Mouse (Mus musculus) c-Kit-positive CD71-positive TER-119-negative erythroid progenitor cells, embryonic 14.5 days (primary cell): ENCODE data around the gene Agap1.

Experiments used
- DNase-seq: peaks from one replicate; pipeline ENCODE4 v3.0.0-alpha.2; 2013; ENCODE audit warnings: low read depth

Gene Agap1

DNA sequence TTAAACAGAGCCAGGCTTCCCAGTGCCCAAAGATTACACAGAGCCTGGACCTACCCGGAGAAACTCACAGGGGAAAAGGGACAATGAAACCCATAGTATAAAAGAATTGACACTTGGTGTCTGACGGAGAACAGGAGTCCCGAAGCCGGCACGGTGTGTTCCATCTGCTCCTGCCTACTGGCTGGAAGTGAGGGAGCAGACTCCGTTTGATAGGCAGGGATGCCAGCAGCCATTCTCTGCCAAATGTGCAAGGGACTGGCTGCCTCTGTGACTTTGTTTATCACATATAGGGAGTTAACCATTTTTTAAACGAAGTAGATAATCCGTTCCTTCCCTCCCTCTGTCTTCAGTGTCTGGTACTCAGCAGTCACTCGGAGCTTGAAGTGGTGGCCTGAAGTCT is 214.0 kb downstream of the Agap1 start:
- no peak for DNase-seq

DNA sequence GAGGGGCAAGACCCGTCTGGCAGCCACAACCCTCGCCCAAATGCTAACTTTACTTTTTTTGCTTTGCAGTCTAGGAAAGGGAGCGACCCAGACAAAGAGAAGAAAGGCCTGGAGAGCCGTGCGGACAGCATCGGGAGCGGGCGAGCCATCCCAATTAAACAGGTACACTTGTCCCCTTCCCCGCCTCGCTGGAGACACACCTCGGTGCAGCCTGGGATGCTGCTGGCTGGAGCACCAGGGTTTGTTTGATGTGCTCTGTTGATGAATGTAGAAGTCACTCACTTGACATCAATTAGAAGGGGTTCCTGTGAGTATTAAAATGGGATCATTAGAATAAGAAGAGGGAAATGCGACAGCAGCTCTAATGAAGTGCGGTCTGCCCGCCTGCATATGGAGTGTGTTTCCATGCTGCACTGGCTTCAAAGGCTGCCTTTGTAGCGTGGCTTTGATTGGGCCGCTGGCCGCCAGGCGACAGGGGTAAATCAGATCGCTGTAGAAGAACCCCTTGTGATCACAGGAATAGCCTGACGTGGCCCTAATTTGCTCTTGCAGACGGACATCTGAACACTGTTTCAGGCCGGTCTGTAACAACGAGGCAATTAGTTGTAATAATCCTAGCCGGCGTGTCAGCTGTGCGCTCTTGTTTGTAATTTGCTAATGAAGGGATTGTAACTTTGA is 216.6 kb downstream of the Agap1 start:
- DNase-seq, result no peak

DNA sequence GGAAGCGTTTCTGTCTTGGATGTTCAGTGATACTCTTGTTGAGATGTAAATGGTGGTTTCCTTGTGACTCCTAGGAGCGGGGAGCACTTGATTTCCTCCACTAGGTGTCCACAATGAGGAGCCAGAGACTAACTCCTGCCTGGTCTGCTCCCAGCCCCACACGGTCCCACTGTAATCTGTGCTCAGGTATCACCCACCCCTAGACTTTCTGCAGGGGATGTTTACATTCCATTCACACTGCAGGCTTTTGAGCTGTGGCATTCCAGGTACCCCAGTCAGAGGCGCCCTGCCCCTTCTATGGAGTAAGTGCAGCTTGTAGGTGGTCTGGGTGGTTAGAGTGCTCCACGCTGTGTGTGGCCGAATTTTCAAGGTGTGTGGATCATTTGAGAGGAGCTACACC is 218.5 kb downstream of the Agap1 start:
- no peak for DNase-seq

DNA sequence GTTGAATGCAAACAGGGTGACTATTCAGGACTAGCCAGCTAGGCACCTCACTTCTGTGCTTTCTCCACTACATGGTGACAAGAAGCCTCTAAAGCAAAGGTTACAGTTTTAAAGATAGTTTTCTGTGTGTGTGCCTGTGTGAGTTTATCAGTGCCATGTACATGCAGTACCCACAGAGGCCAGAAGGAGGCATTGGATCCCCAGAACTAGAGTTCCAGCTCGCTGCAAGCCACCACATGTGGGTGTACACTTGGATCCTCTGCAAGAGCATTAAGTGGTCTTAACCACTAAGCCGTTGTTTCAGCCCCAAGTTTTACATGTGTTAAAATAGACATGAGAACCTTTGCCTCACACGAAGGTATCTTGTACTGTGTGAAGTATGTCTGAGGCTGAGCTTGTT is 219.1 kb downstream of the Agap1 start:
- DNase-seq, result no peak

DNA sequence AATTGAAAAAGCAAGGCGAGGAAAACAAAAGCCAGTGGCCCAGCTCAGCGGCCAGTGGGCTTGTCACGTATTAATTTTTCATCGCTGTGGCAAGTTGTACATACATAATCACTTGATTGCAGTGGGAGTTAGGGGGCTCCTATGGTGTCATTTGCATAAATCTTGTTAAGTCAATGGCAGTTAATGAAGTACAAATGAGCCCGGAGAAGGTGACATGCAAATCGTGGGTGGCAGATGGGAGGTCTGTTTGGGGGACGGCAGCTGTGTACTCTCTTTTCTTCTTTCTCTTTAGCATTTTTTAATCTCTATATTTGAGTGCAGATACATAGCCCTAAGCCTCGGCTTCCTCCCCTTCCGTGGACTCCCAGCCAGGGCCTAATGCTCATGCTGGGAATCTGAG is 220.1 kb downstream of the Agap1 start:
- no peak for DNase-seq

DNA sequence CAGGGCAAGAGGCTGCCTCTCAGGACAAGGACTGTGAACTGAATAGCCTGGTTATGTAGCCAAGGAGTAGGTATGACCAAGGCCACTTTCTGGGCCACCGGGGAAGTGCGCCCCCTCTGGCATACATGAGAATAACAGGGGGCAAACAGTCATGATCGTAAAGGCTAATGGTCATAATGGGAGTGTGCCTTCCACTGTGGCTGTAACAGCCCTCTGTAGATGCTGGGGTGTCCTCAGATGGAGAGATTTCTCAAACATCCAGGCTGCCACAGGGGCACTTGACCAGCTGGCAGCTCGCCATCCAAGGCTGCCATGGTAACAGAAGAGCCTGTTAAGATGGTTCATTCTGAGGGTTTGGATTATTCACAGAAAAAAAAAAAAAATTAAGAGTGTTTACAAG is 221.8 kb downstream of the Agap1 start:
- no peak for DNase-seq

DNA sequence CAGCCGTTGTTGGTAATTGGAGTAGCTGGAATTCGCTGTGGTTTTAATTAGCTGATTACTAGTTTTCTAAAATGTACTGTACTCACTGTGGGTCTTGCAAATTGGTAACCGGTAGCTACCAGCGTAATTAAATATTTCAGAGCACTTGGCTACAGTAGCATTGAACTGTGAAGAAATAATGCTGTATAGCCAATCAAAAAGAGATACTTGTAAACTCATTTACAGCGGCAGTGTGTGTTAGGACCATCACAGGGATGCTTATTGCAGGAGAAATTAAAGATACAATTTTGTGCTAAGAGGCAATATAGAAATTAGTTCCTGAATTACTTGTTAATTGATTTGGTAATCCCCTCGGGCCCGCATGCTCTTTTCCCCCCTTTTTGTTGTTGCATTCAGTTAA is 226.1 kb downstream of the Agap1 start:
- DNase-seq, result no peak

DNA sequence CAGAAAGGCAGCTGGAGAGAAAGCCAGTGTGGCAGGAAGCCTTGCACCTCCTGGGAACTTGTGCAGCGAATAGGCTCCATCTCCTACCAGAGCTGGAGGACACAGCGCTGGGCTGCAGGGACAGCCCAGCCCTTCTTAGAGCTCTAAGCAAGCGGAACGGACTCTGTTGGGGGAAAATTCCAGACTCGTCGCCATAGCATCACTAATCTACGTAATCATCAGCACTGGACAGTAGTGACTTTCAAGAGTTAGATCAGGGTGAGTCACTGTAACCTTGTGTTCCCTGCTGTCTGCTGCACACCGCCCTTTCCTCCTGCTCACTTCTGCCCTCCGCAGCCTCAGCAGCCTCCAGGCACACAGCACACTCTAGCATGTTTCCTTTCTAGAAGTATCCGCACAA is 234.3 kb downstream of the Agap1 start:
- DNase-seq, result no peak

DNA sequence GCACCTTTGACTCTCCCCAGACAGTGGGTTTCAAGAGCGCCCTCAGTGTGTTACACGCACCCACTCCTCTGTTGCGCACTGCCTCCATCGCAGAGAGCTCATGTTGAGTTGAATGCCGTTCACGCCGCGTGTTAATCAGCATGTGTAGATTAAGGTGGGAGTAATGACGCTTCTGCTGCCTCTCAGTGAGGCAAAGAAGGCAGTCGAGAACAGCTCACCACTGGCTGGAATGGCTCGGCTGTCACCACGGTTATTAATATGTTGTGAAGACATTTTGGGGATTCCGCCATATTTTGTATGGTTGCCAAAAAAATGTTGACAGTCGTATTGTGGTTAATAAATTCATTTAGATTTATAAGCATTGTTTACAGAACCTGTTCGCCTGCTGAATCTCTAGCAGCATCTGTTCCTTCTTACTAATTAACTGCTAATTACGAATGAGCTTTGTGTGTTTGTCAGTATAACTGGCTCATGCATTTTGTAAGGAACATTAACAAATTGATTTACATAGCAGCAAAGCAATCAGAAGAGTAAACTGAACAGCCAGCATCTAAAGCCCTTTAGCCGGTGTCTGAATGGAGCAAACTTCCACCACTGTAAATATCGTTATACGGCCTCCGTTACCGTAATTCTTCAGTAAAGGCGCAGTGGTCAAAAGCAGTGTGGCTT is 235.1 kb downstream of the Agap1 start:
- no peak for DNase-seq

DNA sequence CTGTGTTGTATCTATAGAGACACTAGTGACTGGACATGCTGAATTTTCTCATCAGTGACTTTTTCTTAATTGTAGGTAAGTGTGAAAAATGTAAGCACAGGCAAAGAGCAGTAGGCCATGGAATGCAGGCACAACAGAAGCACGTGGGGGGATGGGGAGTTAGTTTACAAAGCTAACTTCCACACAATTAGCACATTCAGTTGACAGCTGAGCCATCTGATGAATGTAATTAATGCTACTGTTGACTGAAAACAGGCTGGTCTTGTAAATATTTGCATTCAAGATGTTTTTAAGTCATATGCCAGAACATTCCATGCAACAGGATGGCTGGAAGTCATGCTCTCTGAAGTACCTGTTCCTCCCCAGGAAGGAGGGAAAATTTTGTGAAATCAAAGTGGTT is 236.5 kb downstream of the Agap1 start:
- no peak for DNase-seq

DNA sequence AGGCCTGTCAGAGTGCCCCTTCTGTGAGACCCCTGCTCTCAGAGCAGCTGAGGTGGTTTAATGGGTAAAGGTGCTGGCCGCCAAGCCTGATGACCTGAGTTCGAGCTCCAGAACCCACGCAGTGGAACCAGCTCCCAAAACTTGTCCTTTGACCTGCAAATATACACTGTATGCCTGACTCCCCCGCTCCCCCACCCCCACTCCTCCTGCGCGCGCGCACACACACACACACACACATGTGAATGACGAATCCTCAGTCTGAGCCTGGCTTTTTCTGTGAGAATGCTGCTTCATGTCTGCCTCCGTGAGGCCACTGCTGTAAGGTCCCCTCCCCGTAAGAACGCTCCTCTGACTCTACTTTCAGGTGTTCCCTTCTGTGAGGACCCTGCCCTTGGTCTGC is 237.8 kb downstream of the Agap1 start:
- DNase-seq, result no peak

DNA sequence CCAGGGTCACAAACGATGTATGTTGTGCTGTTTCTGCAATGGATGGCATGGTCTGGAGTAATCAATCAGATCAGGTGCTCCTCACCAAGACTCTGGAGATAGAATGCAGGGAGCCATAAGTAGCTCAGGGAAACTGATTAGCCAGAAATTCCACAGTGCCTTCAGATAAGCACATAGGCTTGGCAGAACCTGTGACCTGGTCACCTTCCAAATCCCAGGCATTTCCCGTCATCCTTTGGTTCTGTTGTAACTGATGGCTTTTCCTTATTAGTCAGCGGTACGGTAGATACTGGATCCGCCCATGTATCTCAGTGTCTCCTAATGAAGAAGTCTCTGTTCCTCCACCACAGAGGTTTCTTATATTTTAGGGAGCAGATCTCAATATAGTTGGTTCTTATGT is 240.3 kb downstream of the Agap1 start:
- DNase-seq, result no peak

DNA sequence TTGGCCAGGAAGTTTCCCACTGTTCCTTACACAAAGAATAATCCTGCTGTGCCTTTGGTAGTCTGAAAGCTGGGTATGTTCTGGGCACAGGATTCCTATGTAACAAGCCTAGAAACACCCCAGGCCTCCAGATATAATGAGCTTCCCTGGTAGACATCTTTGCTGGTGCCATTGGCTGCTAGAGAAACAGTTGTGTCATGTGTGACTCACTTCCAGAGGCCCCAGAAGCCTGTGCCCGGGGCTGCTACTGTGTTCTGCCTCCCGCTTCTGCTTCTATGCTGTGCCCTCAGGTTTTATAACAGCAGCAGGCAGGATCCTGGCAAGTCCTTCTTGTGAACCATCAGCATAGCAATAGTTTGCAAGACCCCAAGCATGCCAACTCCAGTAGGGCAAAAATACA is 242.6 kb downstream of the Agap1 start:
- DNase-seq, result no peak

DNA sequence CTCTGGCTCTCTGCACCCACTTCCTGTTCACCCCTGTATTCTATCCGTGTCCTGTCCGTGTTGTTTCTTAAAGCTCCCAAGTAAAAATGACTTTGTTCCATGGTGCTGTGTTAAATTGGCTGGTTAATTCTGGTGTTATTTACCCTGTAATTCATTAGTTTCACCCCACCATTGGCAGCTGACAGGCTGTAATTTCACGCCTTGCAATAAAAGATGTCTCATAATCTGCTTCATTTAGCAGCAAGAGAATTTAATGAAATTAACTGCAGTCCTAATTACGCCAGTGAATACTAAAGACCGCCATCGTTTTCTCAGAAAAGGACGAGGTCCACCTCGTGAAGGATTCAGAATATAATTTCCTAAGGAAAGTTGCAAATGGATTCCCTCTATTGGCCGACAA is 245.6 kb downstream of the Agap1 start:
- no peak for DNase-seq

DNA sequence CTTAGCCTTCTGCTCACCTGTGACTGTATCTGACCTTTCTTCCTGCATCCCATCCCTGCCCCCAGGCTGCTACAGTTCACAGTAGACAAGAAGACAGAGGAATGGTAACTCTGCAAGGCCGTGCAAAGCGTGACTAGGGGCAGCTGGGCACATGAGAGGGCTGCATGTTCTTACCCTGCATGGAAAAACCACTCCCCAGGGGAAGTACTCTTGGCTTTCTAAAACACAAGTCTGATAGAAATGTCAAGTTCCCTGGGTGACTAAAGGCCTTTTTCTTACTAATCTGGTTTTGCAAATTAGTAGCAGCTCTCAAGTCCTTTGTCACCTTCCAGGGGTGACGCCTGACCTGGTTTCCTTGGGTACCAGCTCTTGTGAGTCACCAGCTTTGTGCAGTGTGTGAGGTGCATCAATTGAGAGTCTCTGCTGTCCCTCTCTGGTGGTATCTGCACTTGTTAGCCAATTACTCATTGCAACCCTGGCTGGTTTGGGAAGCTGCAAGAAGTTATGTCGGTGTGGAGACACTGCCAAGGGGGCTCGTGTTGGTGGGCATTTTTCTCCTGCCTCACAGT is 246.6 kb downstream of the Agap1 start:
- no peak for DNase-seq

DNA sequence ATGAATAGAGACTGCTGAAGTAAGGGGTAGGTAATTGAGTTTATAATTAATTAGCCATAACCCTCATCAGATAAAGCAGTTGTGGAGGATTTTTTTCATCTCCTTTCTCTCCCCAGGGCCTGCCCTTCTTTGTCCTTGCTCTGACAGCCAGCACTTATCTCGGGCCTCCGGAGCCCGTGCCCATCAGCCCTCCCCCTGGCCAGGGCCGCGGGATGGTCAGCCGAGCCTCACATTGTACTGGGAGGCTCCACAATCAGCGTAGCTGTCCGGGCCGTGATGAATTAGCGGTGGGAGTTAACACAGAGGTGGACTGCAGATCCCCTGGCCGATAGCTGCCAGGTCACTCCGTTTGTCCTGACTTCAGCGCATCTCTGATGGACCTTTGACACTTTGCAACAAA is 248.7 kb downstream of the Agap1 start:
- no peak for DNase-seq

DNA sequence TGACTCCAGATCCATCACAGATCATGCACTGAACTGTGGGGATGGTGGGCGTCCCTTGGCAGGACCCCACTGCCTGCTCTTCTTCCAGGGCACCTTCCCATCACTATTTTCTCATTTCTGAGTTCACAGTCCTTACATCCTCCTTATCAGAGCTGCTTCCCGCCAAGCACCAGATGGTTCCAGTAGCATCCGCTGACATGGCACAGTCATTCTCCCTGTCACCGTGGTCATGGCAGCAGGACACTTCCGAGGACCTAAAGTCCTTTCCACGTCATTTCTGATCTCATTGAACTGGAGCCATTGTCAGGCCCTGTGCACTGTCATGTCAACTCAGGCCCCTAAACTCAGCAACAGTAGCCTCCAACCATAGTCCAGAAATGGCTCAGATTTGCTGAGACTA is 251.1 kb downstream of the Agap1 start:
- DNase-seq, result no peak

DNA sequence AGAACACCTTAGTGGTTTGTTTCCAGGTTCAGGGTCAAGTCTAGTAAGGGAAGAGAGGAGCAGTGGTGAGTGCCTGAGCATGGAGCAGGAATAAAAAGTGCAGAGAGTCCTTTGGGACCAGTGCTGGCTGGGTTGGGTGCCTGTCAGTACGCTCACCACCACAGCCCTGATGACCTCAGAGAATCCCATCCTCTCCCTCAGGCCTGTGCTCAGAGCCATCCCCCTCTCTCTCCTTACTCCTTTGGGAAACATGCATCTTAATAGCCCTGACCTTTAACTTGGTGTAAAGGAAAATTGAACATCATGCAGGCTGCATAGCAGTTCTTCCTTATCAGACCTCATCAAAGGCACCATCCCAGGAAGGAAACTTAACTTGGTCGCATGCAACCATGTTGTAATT is 252.3 kb downstream of the Agap1 start:
- no peak for DNase-seq

DNA sequence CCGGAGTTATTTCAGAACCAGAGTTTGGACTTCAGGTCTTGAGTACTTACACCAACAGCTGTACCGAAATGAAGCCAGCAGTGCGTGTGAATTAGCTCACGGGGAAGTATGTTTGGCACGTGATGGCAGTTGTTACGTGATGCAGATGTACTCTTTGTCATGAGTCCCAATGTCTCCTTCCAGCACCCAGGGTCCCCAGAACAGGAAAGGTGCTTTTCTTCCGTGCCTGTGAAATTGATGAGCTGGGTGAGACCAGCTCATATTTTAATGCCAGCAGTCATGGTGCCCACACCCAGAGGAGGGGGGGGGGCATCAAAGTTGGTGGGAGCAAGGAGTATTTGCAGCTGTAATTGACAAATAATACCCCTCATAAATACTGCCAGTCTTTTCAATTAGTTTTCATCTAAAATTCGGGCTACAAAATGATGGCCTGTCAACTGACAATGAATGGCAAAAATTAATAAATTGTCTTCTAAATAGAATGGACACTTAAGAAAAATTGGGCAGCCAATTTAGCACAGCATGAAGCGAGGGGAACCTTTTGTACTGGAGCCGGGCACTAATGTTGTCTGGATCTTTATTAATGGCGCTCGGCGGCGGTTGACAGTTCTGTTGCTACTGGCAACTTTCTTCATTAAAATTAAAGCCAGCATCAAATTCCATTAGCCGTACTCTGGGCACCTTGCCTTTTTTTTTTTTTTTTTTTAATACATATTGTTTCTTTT is 253.3 kb downstream of the Agap1 start:
- no peak for DNase-seq

DNA sequence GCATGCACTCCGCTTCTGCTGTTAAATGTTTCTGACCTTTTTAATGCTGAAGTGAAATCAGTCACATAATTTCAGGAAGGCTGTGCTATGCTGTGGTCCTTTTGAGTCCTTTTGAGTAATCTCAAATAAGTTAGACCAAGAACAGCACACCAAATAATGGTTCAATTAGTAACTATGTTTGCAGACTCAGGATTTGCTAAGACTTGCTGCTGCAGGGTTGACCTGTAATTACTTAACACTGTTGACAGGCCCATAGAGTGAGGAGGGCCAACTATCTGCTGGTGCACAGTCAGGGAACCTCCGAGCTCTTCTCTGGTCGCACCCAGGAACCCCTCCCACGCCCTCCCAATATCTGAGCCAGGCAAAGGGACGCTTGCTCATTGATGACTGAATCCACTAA is 255.2 kb downstream of the Agap1 start:
- DNase-seq, result no peak

DNA sequence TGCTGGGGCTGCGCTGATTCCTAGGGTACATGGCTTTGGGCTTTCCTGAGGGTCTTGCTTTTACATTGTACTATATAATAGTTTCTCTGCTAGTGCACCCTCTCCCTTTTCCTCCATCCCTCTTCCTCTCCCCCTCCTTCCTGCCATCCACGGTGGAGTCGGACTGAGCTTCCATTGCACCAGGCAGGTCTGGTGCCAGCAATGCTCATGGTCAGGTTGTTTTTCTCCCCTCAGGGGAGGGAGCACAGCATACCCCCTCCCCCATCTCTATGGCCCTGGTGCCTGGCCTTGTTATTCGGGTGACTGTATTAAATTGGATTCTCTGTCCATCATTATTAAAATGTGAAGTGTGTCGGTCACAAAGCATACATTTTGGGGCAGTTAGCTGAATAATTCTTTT is 259.1 kb downstream of the Agap1 start:
- DNase-seq, result no peak

DNA sequence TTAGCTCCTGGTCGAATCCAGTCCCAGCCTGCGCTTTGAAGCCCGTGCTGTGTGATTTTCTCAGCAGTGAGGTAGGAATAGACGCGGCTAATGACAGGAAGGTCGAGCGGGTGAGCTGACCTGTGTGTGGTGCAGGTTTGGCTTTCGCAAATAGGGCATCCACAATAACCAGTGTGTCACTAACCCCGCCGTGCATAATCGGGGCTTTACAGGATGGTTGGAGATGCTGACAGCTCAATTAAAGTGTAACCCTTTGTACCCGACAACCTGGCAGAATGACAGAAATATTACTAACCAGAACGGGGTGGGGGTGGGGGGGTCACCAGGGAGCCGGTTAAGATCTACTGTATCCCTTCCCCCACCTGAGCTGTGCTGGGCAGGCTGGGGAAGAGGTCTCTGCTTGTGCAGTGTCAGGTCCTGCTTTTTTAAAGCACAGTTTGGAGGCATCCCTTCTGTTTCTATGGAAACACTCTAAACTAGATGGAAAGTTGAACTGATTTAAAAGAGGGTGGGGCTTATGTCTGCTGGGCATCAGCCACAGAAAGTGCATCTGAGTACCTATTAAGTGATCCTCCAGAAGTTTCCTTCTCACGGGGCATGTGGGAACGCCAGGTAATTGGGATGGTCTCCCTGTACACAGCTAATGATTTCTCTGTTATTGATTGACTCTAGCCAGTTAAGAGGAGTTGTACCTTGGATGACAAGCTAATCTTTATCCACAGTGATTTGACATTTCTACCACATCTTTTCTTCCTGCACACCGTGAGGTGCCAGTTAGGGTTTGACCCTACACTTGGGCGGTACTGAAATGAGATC is 259.8 kb downstream of the Agap1 start:
- no peak for DNase-seq
